Mouse (Mus musculus): Measurements from ENCODE around the gene Atoh7.

Gene Atoh7

GRCm38 (mm10) chr10:63098191-63098590, 1.3 kb upstream of the Atoh7 start:
- no peak for DNase-seq (ENCODE audit: low read depth, low spot score)

- peak; percentile 76 for DNase-seq (ENCODE audit: low read depth, low spot score)
Measured at GRCm38 (mm10) chr10:63099941-63100562, 601 bp downstream of the Atoh7 start.

GRCm38 (mm10) chr10:63100657-63101056, 1.2 kb downstream of the Atoh7 start:
- no peak for DNase-seq (ENCODE audit: low read depth, low spot score)

GRCm38 (mm10) chr10:63113027-63113604, 13.7 kb downstream of the Atoh7 start:
- DNase-seq (ENCODE audit: low read depth, low spot score) = no peak

- DNase-seq (ENCODE audit: low read depth, low spot score) = no peak
Measured at GRCm38 (mm10) chr10:63113716-63114360, 14.4 kb downstream of the Atoh7 start.

GRCm38 (mm10) chr10:63115881-63116280, 16.4 kb downstream of the Atoh7 start:
- peak; percentile 56 for DNase-seq (ENCODE audit: low read depth, low spot score)

GRCm38 (mm10) chr10:63116376-63116775, 16.9 kb downstream of the Atoh7 start:
- no peak for DNase-seq (ENCODE audit: low read depth, low spot score)

GRCm38 (mm10) chr10:63117583-63117982, 18.1 kb downstream of the Atoh7 start:
- DNase-seq (ENCODE audit: low read depth, low spot score) = peak; percentile 68

- no peak for DNase-seq (ENCODE audit: low read depth, low spot score)
Measured at GRCm38 (mm10) chr10:63119916-63120315, 20.5 kb downstream of the Atoh7 start.

- no peak for DNase-seq (ENCODE audit: low read depth, low spot score)
Measured at GRCm38 (mm10) chr10:63121961-63122360, 22.5 kb downstream of the Atoh7 start.

GRCm38 (mm10) chr10:63122516-63122915, 23.1 kb downstream of the Atoh7 start:
- peak; percentile 86 for DNase-seq (ENCODE audit: low read depth, low spot score)

- DNase-seq (ENCODE audit: low read depth, low spot score) = no peak
Measured at GRCm38 (mm10) chr10:63123141-63123540, 23.7 kb downstream of the Atoh7 start.

- no peak for DNase-seq (ENCODE audit: low read depth, low spot score)
Measured at GRCm38 (mm10) chr10:63124016-63124415, 24.6 kb downstream of the Atoh7 start.

- peak; percentile 85 for DNase-seq (ENCODE audit: low read depth, low spot score)
Measured at GRCm38 (mm10) chr10:63125343-63125742, 25.9 kb downstream of the Atoh7 start.

GRCm38 (mm10) chr10:63126116-63126515, 26.7 kb downstream of the Atoh7 start:
- DNase-seq (ENCODE audit: low read depth, low spot score) = no peak

- DNase-seq (ENCODE audit: low read depth, low spot score) = no peak
Measured at GRCm38 (mm10) chr10:63127156-63127555, 27.7 kb downstream of the Atoh7 start.

GRCm38 (mm10) chr10:63128256-63128655, 28.8 kb downstream of the Atoh7 start:
- DNase-seq (ENCODE audit: low read depth, low spot score) = no peak

- DNase-seq (ENCODE audit: low read depth, low spot score) = peak; percentile 83
Measured at GRCm38 (mm10) chr10:63130500-63130899, 31.0 kb downstream of the Atoh7 start.

- DNase-seq (ENCODE audit: low read depth, low spot score) = no peak
Measured at GRCm38 (mm10) chr10:63132356-63132755, 32.9 kb downstream of the Atoh7 start.

GRCm38 (mm10) chr10:63133326-63133725, 33.9 kb downstream of the Atoh7 start:
- no peak for DNase-seq (ENCODE audit: low read depth, low spot score)

GRCm38 (mm10) chr10:63135680-63136079, 36.2 kb downstream of the Atoh7 start:
- DNase-seq (ENCODE audit: low read depth, low spot score) = peak; percentile 60

- DNase-seq (ENCODE audit: low read depth, low spot score) = no peak
Measured at GRCm38 (mm10) chr10:63136436-63136835, 37.0 kb downstream of the Atoh7 start.

GRCm38 (mm10) chr10:63142660-63143059, 43.2 kb downstream of the Atoh7 start:
- no peak for DNase-seq (ENCODE audit: low read depth, low spot score)

Measured in R1 (cell line).